Mouse (Mus musculus) forebrain, embryonic 10.5 days (tissue): ENCODE data around the gene Rnf2. TPM values are rescaled to one million over a fixed set of nuclear protein-coding genes. Genes with fewer than 3 reads are reported as not detected.

Experiments
- DNase-seq: peaks from one replicate; pipeline ENCODE4 v3.0.0-alpha.2; 2017; ENCODE audit warnings: low spot score; ENCODE audit errors: extremely low spot score
- H3K27ac ChIP-seq: fragments of 300-500 bp; sonication (generic); 2 replicates; pipeline ENCODE4 v1.5.1; 2016; ENCODE audit warnings: mild to moderate bottlenecking
- H3K27me3 ChIP-seq: fragments of 300-500 bp; sonication (generic); 2 replicates; pipeline ENCODE4 v1.6.1; 2016; ENCODE audit warnings: mild to moderate bottlenecking; ENCODE audit not compliant: poor library complexity, severe bottlenecking
- H3K36me3 ChIP-seq: fragments of 300-500 bp; sonication (generic); replicated peaks from 2 replicates; pipeline ENCODE4 v1.6.1; 2016; ENCODE audit warnings: mild to moderate bottlenecking, moderate library complexity
- H3K4me1 ChIP-seq: fragments of 300-500 bp; sonication (generic); 2 replicates; pipeline ENCODE4 v1.6.1; 2016
- H3K4me3 ChIP-seq: fragments of 300-500 bp; sonication (generic); 2 replicates; pipeline ENCODE4 v1.5.1; 2016; ENCODE audit warnings: mild to moderate bottlenecking, moderate library complexity
- H3K9me3 ChIP-seq: fragments of 300-500 bp; sonication (generic); 2 replicates; pipeline ENCODE4 v1.6.1; 2016; ENCODE audit warnings: mild to moderate bottlenecking, moderate library complexity
- WGBS: fragments of 180-500 bp; shearing (Covaris S2); methylation state at CpG from one replicate; pipeline ENCODE4 v1.1.7; 2016; 5-methylcytosine and 5-hydroxymethylcytosine counted together
- microRNA-seq: library from miRNA; unstranded; fragments of <30 nt; microRNA quantifications from one replicate; pipeline ENCODE4, GENCODE M21; 2017
- polyA plus RNA-seq: library from polyadenylated mRNA; unstranded; fragments of >200 nt; fragmentation: Nextera tagmentation; extraction: Ambion mirVana; gene quantifications from 2 replicates; pipeline ENCODE4 v1.2.1, GENCODE M21; 2016

Gene Rnf2
- polyA plus RNA-seq, 1 experiment from 2014 or later: 115 TPM

DNA sequence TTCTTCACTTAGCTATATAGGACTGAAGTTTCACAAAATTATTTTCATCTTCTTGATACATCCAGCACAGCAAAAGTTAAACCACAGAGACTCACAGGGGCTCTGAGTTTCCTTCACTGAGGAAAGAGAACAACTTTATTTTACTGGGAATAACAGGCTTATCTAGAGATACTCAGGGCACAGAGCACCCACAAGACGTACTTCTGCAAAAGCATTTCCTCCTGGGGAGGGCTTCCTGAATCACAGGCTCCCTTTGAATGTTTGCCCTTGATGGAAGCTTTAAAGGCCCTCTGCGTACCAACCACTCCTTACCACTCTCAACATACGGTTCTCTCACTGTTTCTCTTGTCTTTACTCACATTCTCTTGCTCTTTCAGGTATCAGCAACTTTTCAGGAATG, 78.6 kb downstream of the Rnf2 start:
- no peak overlapping the region for H3K27ac ChIP-seq
- 81% methylated on average over 3 of the region's 3 CpGs for WGBS

DNA sequence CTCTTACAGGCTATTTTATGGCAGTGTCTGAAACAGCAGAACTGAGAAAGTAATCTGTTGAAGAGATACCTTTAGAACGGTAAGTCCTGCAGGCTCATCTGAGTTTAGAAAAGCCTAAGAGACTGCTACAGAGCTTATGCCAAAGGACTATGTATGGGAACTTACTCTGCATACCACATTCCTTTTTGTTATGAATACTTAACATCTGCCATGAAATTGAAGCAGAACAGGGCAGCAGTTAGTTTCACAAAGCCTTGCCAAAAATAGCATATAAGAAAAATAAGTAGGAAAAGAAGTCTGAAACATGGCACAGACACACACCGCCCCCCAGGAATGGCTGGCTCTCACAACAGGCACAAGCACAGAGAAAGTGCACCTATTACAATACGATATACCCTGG, 90.9 kb downstream of the Rnf2 start:
- H3K36me3 ChIP-seq: peaks cover 50% of the 10 kb centered on the region
- DNase-seq: no peak
- no peak overlapping the region for H3K4me3 ChIP-seq
- no peaks in the 10 kb centered on the region for H3K27me3 ChIP-seq
- WGBS: 92% methylated on average over 3 of the region's 3 CpGs
- H3K9me3 ChIP-seq: no peaks in the 10 kb centered on the region
- H3K4me1 ChIP-seq: no peaks in the 10 kb centered on the region
- H3K27ac ChIP-seq: no peak overlapping the region

More for the DNA sequence above, 78.6 kb downstream of the Rnf2 start:
- no peak for DNase-seq
- peaks cover 47% of the 10 kb centered on the region for H3K36me3 ChIP-seq
- H3K27me3 ChIP-seq: no peaks in the 10 kb centered on the region
- peaks cover 6% of the 10 kb centered on the region for H3K4me1 ChIP-seq
- no peaks in the 10 kb centered on the region for H3K9me3 ChIP-seq
- no peak overlapping the region for H3K4me3 ChIP-seq

Small RNAs within 50 kb of the gene (microRNA-seq; reads per million reads assigned to microRNA genes)
- 2.4 reads per million for gene Mir7682

Other genes with a start within 250 kb of the Rnf2 start
- 442 and 458 TPM in 2 replicates for gene Ivns1abp, start 156.5 kb downstream of the Rnf2 start, polyA plus RNA-seq
- 18.0 and 18.9 TPM in 2 replicates for gene Swt1, start 72.5 kb downstream of the Rnf2 start, polyA plus RNA-seq
- gene Trmt1l, start 72.4 kb downstream of the Rnf2 start, polyA plus RNA-seq: 46.7 and 47.3 TPM in 2 replicates
- 0.46 and 0.59 TPM in 2 replicates for gene Fam129a, start 70.2 kb upstream of the Rnf2 start, polyA plus RNA-seq